Mouse (Mus musculus): Measurements from ENCODE around the gene Pcsk6.

GRCm38 (mm10) chr7:66060066-66060956, 198.8 kb downstream of the Pcsk6 start:
- TF ChIP-seq MAFK (IDR thresholded peaks at IDR 0.05; ENCODE audit: insufficient read depth, low read depth, low read length) (no peak), HCFC1 (IDR thresholded peaks at IDR 0.05; ENCODE audit: borderline replicate concordance, insufficient read depth, low read length) (peak; percentile 83), ZC3H11A (IDR thresholded peaks at IDR 0.05; ENCODE audit: borderline replicate concordance, low read depth, low read length) (no peak)

Measured in ES-E14 (cell line).